Mouse (Mus musculus) testis, adult 2 months (tissue): ENCODE results near the gene Tmem253. TPM values are rescaled to one million over a fixed set of nuclear protein-coding genes. Genes with fewer than 3 reads are reported as not detected.
"Not testable (repeated sequence)": the region's sequence is repeated elsewhere in the genome, so short reads cannot be mapped to it uniquely, and the experiment has no call there.

Source experiments
- H3K27ac ChIP-seq: fragments of 200-500 bp; 2 replicates; pipeline ENCODE4 v1.5.1; 2012; ENCODE audit warnings: low read depth, low read length; ENCODE audit not compliant: control insufficient read depth, insufficient read depth
- H3K27me3 ChIP-seq: fragments of 200-500 bp; 2 replicates; pipeline ENCODE4 v1.6.1; 2012; ENCODE audit warnings: mild to moderate bottlenecking, low read length, moderate library complexity; ENCODE audit not compliant: control insufficient read depth, insufficient read depth
- H3K36me3 ChIP-seq: fragments of 200-500 bp; 2 replicates; pipeline ENCODE4 v1.6.1; 2012; ENCODE audit warnings: mild to moderate bottlenecking, low read length; ENCODE audit not compliant: control insufficient read depth, insufficient read depth
- H3K4me1 ChIP-seq: fragments of 200-500 bp; 2 replicates; pipeline ENCODE4 v1.6.1; 2012; ENCODE audit warnings: low read length; ENCODE audit not compliant: control insufficient read depth, insufficient read depth
- H3K4me3 ChIP-seq: fragments of 200-500 bp; 2 replicates; pipeline ENCODE4 v1.5.1; 2012; ENCODE audit warnings: low read depth, mild to moderate bottlenecking, low read length, moderate library complexity, mixed read lengths; ENCODE audit not compliant: control insufficient read depth
- CTCF ChIP-seq: fragments of 200-500 bp; IDR thresholded peaks from 2 replicates; pipeline ENCODE4 v1.5.1; 2012; ENCODE audit warnings: low read depth, mild to moderate bottlenecking, inconsistent platforms, low read length, moderate library complexity; ENCODE audit not compliant: control insufficient read depth, insufficient read depth, insufficient replicate concordance
- POLR2A ChIP-seq: fragments of 200-500 bp; IDR thresholded peaks from 2 replicates; pipeline ENCODE4 v1.6.1; 2012; ENCODE audit warnings: low read depth, mild to moderate bottlenecking, inconsistent platforms, low read length, moderate library complexity; ENCODE audit not compliant: control insufficient read depth
- polyA plus RNA-seq: library from polyadenylated mRNA; depleted of rRNA; stranded (reverse); fragments of >200 nt; gene quantifications from 2 replicates; pipeline ENCODE4 v1.2.3, GENCODE M21; 2012; rRNA removed

Gene Tmem253
- polyA plus RNA-seq, 1 experiment: 2.0 TPM

GRCm38 (mm10) chr14:52045966-52046565, 30.6 kb downstream of the Tmem253 start:
- Histone ChIP-seq H3K36me3 (no peaks in the 10 kb centered on the region), H3K4me1 (peaks cover 2% of the 10 kb centered on the region), H3K27ac (no peak overlapping the region), H3K4me3 (no peak overlapping the region), H3K27me3 (no peaks in the 10 kb centered on the region)
- TF ChIP-seq POLR2A (no peak), CTCF (no peak)

GRCm38 (mm10) chr14:52052720-52053119, 37.3 kb downstream of the Tmem253 start:
- H3K4me3 ChIP-seq, H3K27ac ChIP-seq, H3K4me1 ChIP-seq, H3K36me3 ChIP-seq, H3K27me3 ChIP-seq: not testable (repeated sequence)

GRCm38 (mm10) chr14:52059982-52060381, 44.5 kb downstream of the Tmem253 start:
- H3K4me1 ChIP-seq: no peaks in the 10 kb centered on the region
- H3K4me3 ChIP-seq: no peak overlapping the region
- no peaks in the 10 kb centered on the region for H3K27me3 ChIP-seq
- TF ChIP-seq POLR2A (no peak), CTCF (no peak)
- H3K36me3 ChIP-seq: no peaks in the 10 kb centered on the region
- H3K27ac ChIP-seq: no peak overlapping the region

GRCm38 (mm10) chr14:52060800-52061199, 45.3 kb downstream of the Tmem253 start:
- no peak for TF ChIP-seq CTCF
- TF ChIP-seq POLR2A: no peak
- Histone ChIP-seq H3K4me3 (no peak overlapping the region), H3K27ac (no peak overlapping the region), H3K27me3 (no peaks in the 10 kb centered on the region), H3K36me3 (no peaks in the 10 kb centered on the region), H3K4me1 (no peaks in the 10 kb centered on the region)

- Histone ChIP-seq H3K36me3 (no peaks in the 10 kb centered on the region), H3K4me1 (no peaks in the 10 kb centered on the region), H3K4me3 (no peak overlapping the region), H3K27me3 (no peaks in the 10 kb centered on the region), H3K27ac (no peak overlapping the region)
- TF ChIP-seq CTCF (no peak), POLR2A (no peak)
These were observed 46.3 kb downstream of the Tmem253 start for GRCm38 (mm10) chr14:52061798-52062197.

- no peak for TF ChIP-seq CTCF
- no peak for TF ChIP-seq POLR2A
- Histone ChIP-seq H3K4me1 (no peaks in the 10 kb centered on the region), H3K4me3 (no peak overlapping the region), H3K36me3 (no peaks in the 10 kb centered on the region), H3K27me3 (no peaks in the 10 kb centered on the region), H3K27ac (no peak overlapping the region)
These were observed 50.7 kb downstream of the Tmem253 start for GRCm38 (mm10) chr14:52066135-52066534.

Other genes starting within 250 kb of the Tmem253 start
- gene Ang4, start 242.1 kb upstream of the Tmem253 start, polyA plus RNA-seq: 0.16 TPM in 1 of 2 replicates, not detected in the other
- 1.1 and 1.3 TPM in 2 replicates for gene AY358078, start 215.6 kb upstream of the Tmem253 start, polyA plus RNA-seq
- 0.12 TPM in 1 of 2 replicates, not detected in the other for gene Ear6, start 162.0 kb upstream of the Tmem253 start, polyA plus RNA-seq
- 14.4 and 15.8 TPM in 2 replicates for gene Mettl17, start 130.8 kb upstream of the Tmem253 start, polyA plus RNA-seq
- gene Slc39a2, start 122.8 kb upstream of the Tmem253 start, polyA plus RNA-seq: 0.14 and 0.30 TPM in 2 replicates
- gene Ndrg2, start 101.5 kb upstream of the Tmem253 start, polyA plus RNA-seq: 27.3 and 31.6 TPM in 2 replicates
- gene Tppp2, start 97.2 kb upstream of the Tmem253 start, polyA plus RNA-seq: 153 and 181 TPM in 2 replicates
- 0.07 TPM in 1 of 2 replicates, not detected in the other for gene Rnase13, start 92.9 kb upstream of the Tmem253 start, polyA plus RNA-seq
- gene Arhgef40, start 30.9 kb upstream of the Tmem253 start, polyA plus RNA-seq: 5.6 and 6.6 TPM in 2 replicates
- 161 and 174 TPM in 2 replicates for gene Zfp219, start 5.1 kb downstream of the Tmem253 start, polyA plus RNA-seq
- 0.45 and 0.53 TPM in 2 replicates for gene Olfr221, start 26.8 kb downstream of the Tmem253 start, polyA plus RNA-seq
- gene Hnrnpc, start 88.4 kb downstream of the Tmem253 start, polyA plus RNA-seq: 55.9 and 64.2 TPM in 2 replicates
- 387 and 406 TPM in 2 replicates for gene Rpgrip1, start 95.0 kb downstream of the Tmem253 start, polyA plus RNA-seq
- gene Supt16, start 181.8 kb downstream of the Tmem253 start, polyA plus RNA-seq: 9.0 and 12.2 TPM in 2 replicates
- 16.4 and 17.5 TPM in 2 replicates for gene Chd8, start 242.1 kb downstream of the Tmem253 start, polyA plus RNA-seq